Mouse (Mus musculus) thymus, adult 2 months (tissue): ENCODE data around the gene Col20a1.

ENCODE experiments used
- CTCF ChIP-seq: fragments of 200-500 bp; IDR thresholded peaks from 2 replicates; pipeline ENCODE4 v1.5.1; 2012; ENCODE audit warnings: mild to moderate bottlenecking, control low read depth, low read length, moderate library complexity, borderline replicate concordance; ENCODE audit not compliant: control insufficient read depth, poor library complexity, insufficient read depth; ENCODE audit errors: extremely low read depth
- POLR2A ChIP-seq: fragments of 200-500 bp; IDR thresholded peaks from 2 replicates; pipeline ENCODE4 v1.6.1; 2012; ENCODE audit warnings: mild to moderate bottlenecking, low read length, control low read depth, moderate library complexity; ENCODE audit not compliant: control insufficient read depth, poor library complexity, insufficient read depth; ENCODE audit errors: extremely low read depth

DNA sequence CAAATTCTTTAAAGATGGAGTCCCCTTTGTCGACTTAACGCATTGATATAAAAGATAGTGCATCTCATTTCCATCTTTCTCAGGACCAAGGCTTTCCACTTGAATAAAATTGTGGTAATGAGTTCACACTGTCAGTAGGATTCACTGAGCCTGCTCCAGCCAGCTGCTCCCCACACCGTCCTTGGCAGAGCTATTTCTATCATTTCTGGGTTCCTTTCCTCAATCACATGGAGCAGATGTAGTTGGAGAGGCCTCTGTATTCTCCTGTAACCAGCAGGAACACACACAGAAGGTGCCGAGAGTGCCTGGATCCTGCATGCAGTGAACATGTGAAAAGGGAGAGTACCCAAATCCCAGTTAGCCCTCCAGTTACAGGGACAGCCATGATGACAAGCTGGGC lies 4.0 kb downstream of the Col20a1 start:
- TF ChIP-seq POLR2A = no peak
- no peak for TF ChIP-seq CTCF
